Mouse (Mus musculus): ENCODE measurements around the gene Fam110c. TPM values are rescaled to one million over a fixed set of nuclear protein-coding genes. Genes with fewer than 3 reads are reported as not detected.

The Fam110c gene
- total and polyA plus RNA-seq, 3 experiments = 0.10 TPM; not detected in 2

- Histone ChIP-seq H3K4me2 (ENCODE audit: insufficient read depth, low read depth, poor library complexity, severe bottlenecking) (no peak overlapping the region), H3K9ac (ENCODE audit: insufficient read depth, low read depth) (no peak overlapping the region), H3K9me3 (replicated peaks; ENCODE audit: low read length) (no peaks in the 10 kb centered on the region), H3K27ac (ENCODE audit: insufficient read depth, low read depth) (no peak overlapping the region), H3K4me3 (replicated peaks in 1 of 3; ENCODE audit: low read depth in 2 of 3, low read length in 2 of 3, poor library complexity in 1 of 3) (no peak overlapping the region), H3K36me3 (replicated peaks in 1 of 2; ENCODE audit: control insufficient read depth in 1 of 2, insufficient read depth in 1 of 2, low read length in 1 of 2) (no peaks in the 10 kb centered on the region), H3K79me2 (replicated peaks; ENCODE audit: control insufficient read depth, extremely low read depth, insufficient read depth, poor library complexity, severe bottlenecking) (no peaks in the 10 kb centered on the region), H3K27me3 (replicated peaks) (no peaks in the 10 kb centered on the region), H3K4me1 (ENCODE audit: control insufficient read depth in 1 of 2, insufficient read depth in 2 of 2) (no peaks in the 10 kb centered on the region; a peak in 1 of 4 replicates)
- dilution Hi-C loops (cut with MboI; ENCODE audit: extremely low pct_ligation_motif_present, extremely low pct_unique_long_range_greater_than_20kb, low sequenced_read_pairs) (no loop called here), in situ Hi-C loops (cut with MboI; ENCODE audit: low pct_ligation_motif_present, low pct_unique_long_range_greater_than_20kb, low sequenced_read_pairs) (no loop called here)
- peak; percentile 62 for DNase-seq (ENCODE audit: extremely low read depth)
- TF ChIP-seq SMC3 (IDR thresholded peaks at IDR 0.05; ENCODE audit: low read depth, low read length) (peak; percentile 71), HCFC1 (IDR thresholded peaks at IDR 0.05; ENCODE audit: low read depth, low read length) (no peak), RAD21 (IDR thresholded peaks at IDR 0.05; ENCODE audit: low read depth, low read length) (peak; percentile 76), CTCF (conservative IDR thresholded peaks at IDR 0.05 in 1 of 2, IDR thresholded peaks at IDR 0.05 in 1 of 2; ENCODE audit: low read depth in 2 of 2, low read length in 2 of 2) (peak; percentile 76 to 82), CHD2 (IDR thresholded peaks at IDR 0.05; ENCODE audit: low read length) (no peak), NELFE (IDR thresholded peaks at IDR 0.05; ENCODE audit: low read depth, low read length) (0 out of 2 replicates have a peak, but pooled peaks have one; percentile 23)
These were observed 42.4 kb downstream of the Fam110c start for GRCm38 (mm10) chr12:31116005-31116466.

GRCm38 (mm10) chr12:31120535-31120934 is 46.9 kb downstream of the Fam110c start:
- Histone ChIP-seq H3K27me3 (replicated peaks) (no peaks in the 10 kb centered on the region), H3K79me2 (replicated peaks; ENCODE audit: control insufficient read depth, extremely low read depth, insufficient read depth, poor library complexity, severe bottlenecking) (no peaks in the 10 kb centered on the region), H3K4me1 (ENCODE audit: control insufficient read depth in 1 of 2, insufficient read depth in 2 of 2) (no peaks in the 10 kb centered on the region; a peak in 1 of 4 replicates), H3K9me3 (replicated peaks; ENCODE audit: low read length) (no peaks in the 10 kb centered on the region), H3K27ac (ENCODE audit: insufficient read depth, low read depth) (no peak overlapping the region), H3K4me3 (replicated peaks in 1 of 3; ENCODE audit: low read depth in 2 of 3, low read length in 2 of 3, poor library complexity in 1 of 3) (no peak overlapping the region), H3K4me2 (ENCODE audit: insufficient read depth, low read depth, poor library complexity, severe bottlenecking) (no peak overlapping the region), H3K36me3 (replicated peaks in 1 of 2; ENCODE audit: control insufficient read depth in 1 of 2, insufficient read depth in 1 of 2, low read length in 1 of 2) (no peaks in the 10 kb centered on the region), H3K9ac (ENCODE audit: insufficient read depth, low read depth) (no peak overlapping the region)
- dilution Hi-C loops (cut with MboI; ENCODE audit: extremely low pct_ligation_motif_present, extremely low pct_unique_long_range_greater_than_20kb, low sequenced_read_pairs) = no loop called here
- DNase-seq (ENCODE audit: extremely low read depth) = no peak
- in situ Hi-C loops (cut with MboI; ENCODE audit: low pct_ligation_motif_present, low pct_unique_long_range_greater_than_20kb, low sequenced_read_pairs) = no loop called here
- TF ChIP-seq HCFC1 (IDR thresholded peaks at IDR 0.05; ENCODE audit: low read depth, low read length) (no peak), ZMIZ1 (IDR thresholded peaks at IDR 0.05; ENCODE audit: low read depth, low read length) (no peak), ZNF384 (IDR thresholded peaks at IDR 0.05; ENCODE audit: low read depth, low read length) (no peak), USF1 (IDR thresholded peaks at IDR 0.05; ENCODE audit: low read depth, low read length) (no peak), KAT2A (IDR thresholded peaks at IDR 0.05; ENCODE audit: insufficient replicate concordance, low read length) (no peak), BHLHE40 (IDR thresholded peaks at IDR 0.05; ENCODE audit: low read depth, low read length) (no peak), POLR2A (IDR thresholded peaks at IDR 0.05; ENCODE audit: low read depth, low read length) (no peak), SIN3A (IDR thresholded peaks at IDR 0.05; ENCODE audit: low read length) (no peak), MEF2A (IDR thresholded peaks at IDR 0.05; ENCODE audit: borderline replicate concordance, low read depth, low read length) (no peak), EP300 (IDR thresholded peaks at IDR 0.05; ENCODE audit: low read length) (no peak), JUN (IDR thresholded peaks at IDR 0.05; ENCODE audit: insufficient read depth, low read depth, low read length) (no peak), POLR2AphosphoS2 (IDR thresholded peaks at IDR 0.05; ENCODE audit: low read depth, low read length) (no peak)
